Comparison of ENCODE assay signal across 21 mouse cellular contexts in genomic region chr1:35944376-35944775, GRCm38 (mm10).
A peak's percentile ranks its signal among the peaks of the same experiment; 100 is the strongest.
DNase-seq lines count a peak whose midpoint lies in the region; ATAC-seq lines count a peak whose summit lies in the region.
"Had no signal": no experiment of that assay in that cellular context is flagged by ENCODE, and none has a peak within 500 bp of the region (broad histone marks: within the 10 kb centered on the region; RNA-seq: fewer than 3 reads in every experiment).

No protein-coding gene starts in this region.

- no peaks in the 10 kb centered on the region for H3K27me3 ChIP-seq in forebrain, embryonic 11.5 days (ENCODE audit: control insufficient read depth, insufficient read depth, low read length)
- H3K27me3 ChIP-seq in forebrain, embryonic 16.5 days (replicated peaks; ENCODE audit: control insufficient read depth, insufficient read depth, low read length): no peaks in the 10 kb centered on the region
- no peaks in the 10 kb centered on the region for H3K27me3 ChIP-seq in midbrain, embryonic 11.5 days (ENCODE audit: control insufficient read depth, insufficient read depth, low read length)
- no peaks in the 10 kb centered on the region for H3K27me3 ChIP-seq in midbrain, embryonic 16.5 days (ENCODE audit: control insufficient read depth, insufficient read depth, low read depth, low read length)
- no peaks in the 10 kb centered on the region for H3K27me3 ChIP-seq in midbrain, embryonic 13.5 days
- H3K27me3 ChIP-seq: CH12.LX; embryonic facial prominence, embryonic 13.5 days; limb, embryonic 12.5 days; liver, embryonic 12.5 days had no signal

- peak; percentile 72 for ATAC-seq in forebrain, embryonic 11.5 days (replicated peaks; ENCODE audit: low FRiP score)
- no peak for ATAC-seq in forebrain, embryonic 16.5 days
- ATAC-seq in midbrain, embryonic 11.5 days (ENCODE audit: low FRiP score): peak; percentile 80
- no peak for ATAC-seq in midbrain, embryonic 16.5 days
- ATAC-seq in midbrain, embryonic 13.5 days: peak; percentile 31
- ATAC-seq: liver, embryonic 12.5 days had no signal

- H3K4me2 ChIP-seq in forebrain, embryonic 11.5 days (ENCODE audit: low read depth, low read length, severe bottlenecking): no peak overlapping the region
- no peak overlapping the region for H3K4me2 ChIP-seq in forebrain, embryonic 16.5 days (ENCODE audit: low read length)
- no peak overlapping the region; the same call in 1 of the 2 replicates for H3K4me2 ChIP-seq in midbrain, embryonic 11.5 days
- H3K4me2 ChIP-seq in midbrain, embryonic 16.5 days (ENCODE audit: low read length): no peak overlapping the region
- no peak overlapping the region; the same call in 1 of the 2 replicates for H3K4me2 ChIP-seq in midbrain, embryonic 13.5 days (replicated peaks)
- H3K4me2 ChIP-seq: embryonic facial prominence, embryonic 13.5 days; limb, embryonic 12.5 days; liver, embryonic 12.5 days; lung, embryonic 14.5 days had no signal

- no peak overlapping the region for H3K4me3 ChIP-seq in forebrain, embryonic 11.5 days (ENCODE audit: low read depth, low read length)
- H3K4me3 ChIP-seq in forebrain, embryonic 16.5 days (replicated peaks; ENCODE audit: low read length): no peak overlapping the region
- H3K4me3 ChIP-seq in midbrain, embryonic 11.5 days (ENCODE audit: low read depth, low read length): no peak overlapping the region
- no peak overlapping the region for H3K4me3 ChIP-seq in midbrain, embryonic 16.5 days (ENCODE audit: low read depth, low read length)
- no peak overlapping the region for H3K4me3 ChIP-seq in midbrain, embryonic 13.5 days (replicated peaks)
- H3K4me3 ChIP-seq: embryonic facial prominence, embryonic 13.5 days; heart, embryonic 10.5 days; limb, embryonic 12.5 days; liver, embryonic 12.5 days had no signal

- 12% methylated on average over 5 of the region's 5 CpGs for WGBS in forebrain, embryonic 11.5 days
- WGBS in forebrain, embryonic 16.5 days: 17% methylated on average over 5 of the region's 5 CpGs
- whole genome bisulfite sequencing in midbrain, embryonic 11.5 days: 12% methylated on average over 5 of the region's 5 CpGs
- 14% methylated on average over 5 of the region's 5 CpGs for WGBS in midbrain, embryonic 16.5 days
- WGBS in midbrain, embryonic 13.5 days: 6% methylated on average over 5 of the region's 5 CpGs

- no peaks in the 10 kb centered on the region for H3K36me3 ChIP-seq in forebrain, embryonic 11.5 days (ENCODE audit: control insufficient read depth, insufficient read depth, low read length)
- no peaks in the 10 kb centered on the region for H3K36me3 ChIP-seq in forebrain, embryonic 16.5 days (ENCODE audit: control insufficient read depth, insufficient read depth)
- no peaks in the 10 kb centered on the region for H3K36me3 ChIP-seq in midbrain, embryonic 11.5 days (ENCODE audit: control insufficient read depth, insufficient read depth, low read length)
- H3K36me3 ChIP-seq in midbrain, embryonic 16.5 days (ENCODE audit: control insufficient read depth, insufficient read depth, low read length): no peaks in the 10 kb centered on the region
- no peaks in the 10 kb centered on the region for H3K36me3 ChIP-seq in midbrain, embryonic 13.5 days
- H3K36me3 ChIP-seq: embryonic facial prominence, embryonic 13.5 days; heart, embryonic 10.5 days; limb, embryonic 12.5 days; liver, embryonic 12.5 days had no signal

- H3K27ac ChIP-seq in forebrain, embryonic 11.5 days (ENCODE audit: low read depth, low read length): no peak overlapping the region
- no peak overlapping the region for H3K27ac ChIP-seq in forebrain, embryonic 16.5 days (ENCODE audit: low read length)
- peak overlapping the region; percentile 62 for H3K27ac ChIP-seq in midbrain, embryonic 11.5 days (ENCODE audit: low read depth, low read length)
- H3K27ac ChIP-seq in midbrain, embryonic 16.5 days (ENCODE audit: low read length): no peak overlapping the region
- peak overlapping the region; percentile 69 for H3K27ac ChIP-seq in midbrain, embryonic 13.5 days
- H3K27ac ChIP-seq: embryonic facial prominence, embryonic 13.5 days; heart, embryonic 10.5 days; limb, embryonic 12.5 days; liver, embryonic 12.5 days had no signal

- no peaks in the 10 kb centered on the region for H3K9me3 ChIP-seq in forebrain, embryonic 11.5 days (ENCODE audit: control insufficient read depth, low read length)
- H3K9me3 ChIP-seq in forebrain, embryonic 16.5 days (ENCODE audit: control insufficient read depth, low read length): no peaks in the 10 kb centered on the region
- 0 out of 2 replicates have a peak, but pooled peaks cover 3% of the 10 kb centered on the region for H3K9me3 ChIP-seq in midbrain, embryonic 11.5 days (ENCODE audit: control insufficient read depth, low read length)
- no peaks in the 10 kb centered on the region for H3K9me3 ChIP-seq in midbrain, embryonic 16.5 days (replicated peaks; ENCODE audit: control insufficient read depth, low read length, poor library complexity, severe bottlenecking)
- H3K9me3 ChIP-seq in midbrain, embryonic 13.5 days: no peaks in the 10 kb centered on the region
- H3K9me3 ChIP-seq: embryonic facial prominence, embryonic 13.5 days; heart, embryonic 10.5 days; limb, embryonic 12.5 days; liver, embryonic 12.5 days had no signal

- DNase-seq in forebrain, embryonic 11.5 days (ENCODE audit: low spot score): no peak
- DNase-seq in midbrain, embryonic 11.5 days (ENCODE audit: low spot score, missing footprints): peak; percentile 93
- DNase-seq in ZHBTc4 (ENCODE audit: low read depth, low spot score): peak; percentile 89
- no peak for DNase-seq in spleen, postnatal 14 days (ENCODE audit: low spot score in 2 of 2)
- no peak for DNase-seq in lung, adult 18-20 months
- DNase-seq: adrenal gland, postnatal 14 days; cerebellum, adult 18-20 months; cerebellum, postnatal 25 days; heart, postnatal 14 days; kidney, adult 11 months; lung, postnatal 36 days; right cerebral cortex, postnatal 4 days had no signal

- peaks cover 13% of the 10 kb centered on the region for H3K4me1 ChIP-seq in forebrain, embryonic 11.5 days (replicated peaks; ENCODE audit: control insufficient read depth, insufficient read depth, low read length)
- 0 out of 2 replicates have a peak, but pooled peaks cover 4% of the 10 kb centered on the region for H3K4me1 ChIP-seq in forebrain, embryonic 16.5 days (replicated peaks; ENCODE audit: control insufficient read depth, insufficient read depth, low read length)
- peaks cover 33% of the 10 kb centered on the region for H3K4me1 ChIP-seq in midbrain, embryonic 11.5 days (ENCODE audit: control insufficient read depth, insufficient read depth, low read length)
- peaks cover 11% of the 10 kb centered on the region; the same call in 1 of the 2 replicates for H3K4me1 ChIP-seq in midbrain, embryonic 16.5 days (ENCODE audit: control insufficient read depth, insufficient read depth, low read length)
- H3K4me1 ChIP-seq in midbrain, embryonic 13.5 days (replicated peaks): peaks cover 47% of the 10 kb centered on the region

- no peak overlapping the region for H3K9ac ChIP-seq in forebrain, embryonic 11.5 days (ENCODE audit: low read length)
- no peak overlapping the region for H3K9ac ChIP-seq in forebrain, embryonic 16.5 days (replicated peaks; ENCODE audit: low read depth, low read length)
- H3K9ac ChIP-seq in midbrain, embryonic 11.5 days (ENCODE audit: low read length): no peak overlapping the region
- no peak overlapping the region for H3K9ac ChIP-seq in midbrain, embryonic 16.5 days (ENCODE audit: low read depth, low read length)
- H3K9ac ChIP-seq in midbrain, embryonic 13.5 days (replicated peaks): no peak overlapping the region
- H3K9ac ChIP-seq: embryonic facial prominence, embryonic 13.5 days; limb, embryonic 12.5 days; liver, embryonic 12.5 days; lung, embryonic 14.5 days had no signal

Comparison
In these comparisons a context has a peak if more than half of its experiments do, and no peak if none do; other contexts are left out.
1. ATAC-seq: peak in forebrain, embryonic 11.5 days (single experiment), midbrain, embryonic 11.5 days (single experiment) and midbrain, embryonic 13.5 days (single experiment); none in forebrain, embryonic 16.5 days (single experiment) and midbrain, embryonic 16.5 days (single experiment).
2. H3K27ac ChIP-seq: peak in midbrain, embryonic 11.5 days (single experiment) and midbrain, embryonic 13.5 days (single experiment); none in forebrain, embryonic 11.5 days (single experiment), forebrain, embryonic 16.5 days (single experiment) and midbrain, embryonic 16.5 days (single experiment).
3. DNase-seq: peak in midbrain, embryonic 11.5 days (single experiment) and ZHBTc4 (single experiment); none in forebrain, embryonic 11.5 days (single experiment), spleen, postnatal 14 days (0 of 2) and lung, adult 18-20 months (0 of 2).